Mouse (Mus musculus) midbrain, embryonic 11.5 days (tissue): ENCODE measurements around the gene Gucd1. TPM values are rescaled to one million over a fixed set of nuclear protein-coding genes. Genes with fewer than 3 reads are reported as not detected.
A peak's percentile ranks its signal among the peaks of the same experiment; 100 is the strongest.

Experiments
- ATAC-seq: fragments of 200-750 bp; cut with Nextera tagmentation; 2 replicates; pipeline ENCODE4 v1.8.0; 2017; ENCODE audit warnings: moderate TSS enrichment, moderate library complexity; ENCODE audit not compliant: low FRiP score
- DNase-seq: peaks from one replicate; pipeline ENCODE4 v3.0.0; 2015; ENCODE audit warnings: low spot score; ENCODE audit errors: missing footprints
- H3K27ac ChIP-seq: fragments of 300-500 bp; sonication (generic); 2 replicates; pipeline ENCODE4 v1.5.1; 2014; ENCODE audit warnings: low read depth, low read length
- H3K27me3 ChIP-seq: fragments of 300-500 bp; sonication (generic); 2 replicates; pipeline ENCODE4 v1.6.1; 2014; ENCODE audit warnings: mild to moderate bottlenecking, low read length, moderate library complexity, mixed read lengths; ENCODE audit not compliant: control insufficient read depth, insufficient read depth
- H3K36me3 ChIP-seq: fragments of 300-500 bp; sonication (generic); 2 replicates; pipeline ENCODE4 v1.6.1; 2014; ENCODE audit warnings: mild to moderate bottlenecking, low read length, moderate library complexity, mixed read lengths; ENCODE audit not compliant: control insufficient read depth, insufficient read depth
- H3K4me1 ChIP-seq: fragments of 300-500 bp; sonication (generic); 2 replicates; pipeline ENCODE4 v1.6.1; 2014; ENCODE audit warnings: low read length; ENCODE audit not compliant: control insufficient read depth, insufficient read depth
- H3K4me2 ChIP-seq: fragments of 300-500 bp; sonication (generic); 2 replicates; pipeline ENCODE4 v1.6.1; 2014; ENCODE audit warnings: mild to moderate bottlenecking, moderate library complexity
- H3K4me3 ChIP-seq: fragments of 300-500 bp; sonication (generic); 2 replicates; pipeline ENCODE4 v1.5.1; 2014; ENCODE audit warnings: low read depth, low read length
- H3K9ac ChIP-seq: fragments of 300-500 bp; sonication (generic); 2 replicates; pipeline ENCODE4 v1.6.1; 2014; ENCODE audit warnings: low read length
- H3K9me3 ChIP-seq: fragments of 300-500 bp; sonication (generic); 2 replicates; pipeline ENCODE4 v1.6.1; 2016; ENCODE audit warnings: low read length; ENCODE audit not compliant: control insufficient read depth
- WGBS: fragments of 180-500 bp; shearing (Covaris S2); extraction: QIAGEN DNeasy Blood & Tissue Kit; methylation state at CpG from one replicate; pipeline ENCODE4 v1.1.7; 2014; 5-methylcytosine and 5-hydroxymethylcytosine counted together
- polyA plus RNA-seq: library from polyadenylated mRNA; unstranded; fragments of >200 nt; fragmentation: Nextera tagmentation; extraction: Ambion mirVana; gene quantifications from 2 replicates; pipeline ENCODE4 v1.2.1, GENCODE M21; 2014

Gene Gucd1
- polyA plus RNA-seq, 1 experiment from 2014 or later = 36.0 TPM

DNA sequence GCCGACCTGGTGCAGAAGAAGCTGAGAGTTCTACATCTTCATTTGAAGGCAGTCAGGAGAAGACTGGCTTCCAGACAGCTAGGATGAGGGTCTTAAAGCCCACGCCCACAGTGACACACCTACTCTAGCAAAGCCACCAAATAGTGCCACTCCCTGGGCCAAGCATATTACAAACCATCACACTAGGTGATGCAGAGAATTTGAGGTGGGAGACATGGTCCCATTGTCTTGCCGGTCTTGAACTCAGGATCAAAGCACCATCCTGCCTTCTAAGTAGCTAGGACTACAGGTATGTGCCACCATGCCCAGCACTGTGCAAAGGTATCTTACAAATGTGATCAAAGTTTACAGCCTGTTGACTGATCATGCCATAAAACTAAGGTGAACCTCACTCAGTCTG, 77.0 kb downstream of the Gucd1 start:
- Histone ChIP-seq H3K4me1 (peaks cover 7% of the 10 kb centered on the region), H3K36me3 (no peaks in the 10 kb centered on the region), H3K9me3 (no peaks in the 10 kb centered on the region), H3K27ac (no peak overlapping the region), H3K4me3 (no peak overlapping the region), H3K27me3 (no peaks in the 10 kb centered on the region), H3K9ac (no peak overlapping the region), H3K4me2 (no peak overlapping the region)
- WGBS = 82% methylated on average over 3 of the region's 3 CpGs
- ATAC-seq (no peak), DNase-seq (peak; percentile 6)

DNA sequence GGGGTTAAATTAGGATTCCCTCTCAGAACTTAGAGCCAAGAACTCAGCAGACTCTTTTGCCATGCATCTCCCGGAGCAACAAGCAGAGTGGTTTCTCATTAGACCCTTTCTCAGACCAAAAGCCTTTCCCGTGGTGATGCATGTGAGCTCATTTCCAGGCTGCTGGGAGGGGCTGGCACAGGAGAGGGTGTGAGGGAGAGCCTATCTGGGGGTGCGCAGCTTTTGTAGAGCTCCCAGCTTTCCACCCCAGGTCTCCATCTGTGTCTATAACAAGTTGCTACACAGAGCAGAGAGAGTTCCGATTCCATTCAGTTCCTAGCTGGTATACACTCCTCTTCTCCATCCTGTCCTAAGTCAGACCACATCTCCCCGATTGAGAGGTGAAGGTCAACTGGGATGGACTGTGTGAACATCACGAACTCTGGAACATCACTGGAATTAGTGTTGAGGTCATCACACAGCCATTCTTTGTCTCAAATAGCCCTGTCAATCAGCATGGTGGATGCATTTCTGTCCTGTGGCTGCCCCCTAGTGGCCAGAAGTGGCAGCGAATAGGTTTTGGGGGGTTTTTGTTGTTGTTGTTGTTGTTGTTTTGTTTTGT, 78.5 kb downstream of the Gucd1 start:
- H3K27ac ChIP-seq = no peak overlapping the region
- peak; percentile 72 for ATAC-seq
- DNase-seq = peak; percentile 93
- H3K4me3 ChIP-seq = no peak overlapping the region
- no peak overlapping the region for H3K4me2 ChIP-seq
- H3K9me3 ChIP-seq = no peaks in the 10 kb centered on the region
- H3K9ac ChIP-seq = no peak overlapping the region
- H3K36me3 ChIP-seq = no peaks in the 10 kb centered on the region
- H3K4me1 ChIP-seq = no peaks in the 10 kb centered on the region; the same call in none of the 2 replicates
- WGBS = 56% methylated on average over 7 of the region's 7 CpGs
- no peaks in the 10 kb centered on the region for H3K27me3 ChIP-seq

DNA sequence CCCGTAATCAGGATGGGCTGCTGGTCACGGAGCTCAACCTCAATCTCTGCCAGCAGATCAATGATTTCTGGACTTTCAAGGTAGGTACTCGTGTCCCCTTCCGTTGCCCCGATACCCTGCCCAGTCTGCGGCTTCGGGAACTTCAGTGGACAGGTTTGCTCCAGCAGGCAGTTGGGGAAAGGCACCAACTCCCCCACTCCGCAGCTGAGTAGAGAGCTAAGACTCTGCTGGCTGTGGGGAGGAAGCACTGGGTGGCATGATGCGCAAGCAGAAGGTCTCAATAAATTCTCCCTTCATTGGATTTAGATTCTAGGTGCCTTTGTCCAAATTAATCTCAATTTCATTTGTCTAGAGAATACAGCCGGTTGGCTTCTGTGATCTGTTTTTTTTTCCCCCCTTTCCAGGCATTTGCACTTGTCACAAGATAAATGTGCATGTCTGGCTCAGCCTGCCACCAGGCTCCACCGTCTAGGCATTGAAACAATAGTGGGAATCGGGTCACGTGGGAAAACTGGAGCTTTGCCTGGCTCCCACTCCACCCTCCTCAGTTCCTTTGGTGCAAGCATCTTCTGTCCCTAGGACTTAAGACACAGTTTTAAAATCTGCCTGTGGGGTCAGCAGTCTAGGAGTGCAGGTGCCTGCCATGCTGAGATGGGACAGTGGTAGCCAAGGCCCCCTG, 79.5 kb downstream of the Gucd1 start:
- H3K4me2 ChIP-seq = no peak overlapping the region
- H3K9ac ChIP-seq = no peak overlapping the region
- H3K27me3 ChIP-seq = no peaks in the 10 kb centered on the region
- H3K27ac ChIP-seq = no peak overlapping the region
- peak; percentile 65 for DNase-seq
- H3K4me1 ChIP-seq = no peaks in the 10 kb centered on the region; the same call in 1 of the 2 replicates
- ATAC-seq = no peak
- H3K9me3 ChIP-seq = no peaks in the 10 kb centered on the region
- H3K36me3 ChIP-seq = no peaks in the 10 kb centered on the region
- H3K4me3 ChIP-seq = no peak overlapping the region
- WGBS = 76% methylated on average over 13 of the region's 13 CpGs

DNA sequence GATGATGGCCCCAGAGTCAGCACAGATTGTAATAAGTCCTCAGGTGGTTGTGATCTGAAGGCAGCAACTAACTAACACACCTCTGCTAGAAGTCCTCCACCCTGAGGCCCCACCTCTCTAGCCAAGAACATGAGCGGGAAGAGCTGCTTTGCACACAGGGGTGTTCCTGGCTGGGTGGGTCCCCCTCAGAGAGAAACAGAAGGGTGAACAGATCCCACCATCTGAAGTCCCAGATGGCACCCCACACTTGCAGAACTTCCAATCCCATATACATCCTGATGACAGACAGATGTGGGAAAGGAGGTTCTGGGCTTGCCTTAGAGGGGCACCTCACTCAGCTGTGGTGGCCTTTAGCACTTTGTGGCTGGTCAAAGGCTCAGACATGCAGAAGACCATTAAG, 80.5 kb downstream of the Gucd1 start:
- Histone ChIP-seq H3K27me3 (no peaks in the 10 kb centered on the region), H3K4me3 (no peak overlapping the region), H3K27ac (no peak overlapping the region), H3K9ac (no peak overlapping the region), H3K4me2 (no peak overlapping the region), H3K36me3 (no peaks in the 10 kb centered on the region), H3K4me1 (no peaks in the 10 kb centered on the region; the same call in 1 of the 2 replicates), H3K9me3 (no peaks in the 10 kb centered on the region)
- DNase-seq (peak; percentile 71), ATAC-seq (no peak)
- 100% methylated on average over 1 of the region's 1 CpGs for WGBS

DNA sequence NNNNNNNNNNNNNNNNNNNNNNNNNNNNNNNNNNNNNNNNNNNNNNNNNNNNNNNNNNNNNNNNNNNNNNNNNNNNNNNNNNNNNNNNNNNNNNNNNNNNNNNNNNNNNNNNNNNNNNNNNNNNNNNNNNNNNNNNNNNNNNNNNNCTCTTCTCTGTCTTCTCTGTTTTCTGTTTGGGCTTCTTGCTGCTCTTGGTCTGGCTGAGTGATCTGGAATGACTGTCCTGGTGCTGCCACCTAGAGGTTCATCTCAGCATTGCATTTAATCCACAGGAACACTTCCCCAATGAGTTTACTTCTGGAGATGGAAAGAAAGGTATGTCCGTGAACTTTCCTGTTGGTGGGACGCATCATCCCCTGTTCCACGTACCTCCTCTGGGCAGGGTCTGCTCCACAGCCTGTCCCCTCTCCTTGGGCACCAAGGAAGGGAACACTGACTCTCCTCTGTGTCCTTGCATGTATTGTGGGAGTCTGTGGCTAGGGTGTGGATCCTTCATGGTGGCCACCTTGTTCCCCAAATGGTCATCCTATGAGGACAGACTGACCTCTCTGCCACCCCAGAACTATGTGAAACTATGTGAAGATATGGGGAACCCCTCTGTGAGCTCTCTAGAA, 81.1 kb downstream of the Gucd1 start:
- Histone ChIP-seq H3K27me3 (no peaks in the 10 kb centered on the region), H3K9me3 (no peaks in the 10 kb centered on the region), H3K4me2 (no peak overlapping the region), H3K27ac (no peak overlapping the region), H3K9ac (no peak overlapping the region), H3K36me3 (no peaks in the 10 kb centered on the region), H3K4me1 (no peaks in the 10 kb centered on the region; the same call in 1 of the 2 replicates), H3K4me3 (no peak overlapping the region)
- DNase-seq (peak; percentile 98), ATAC-seq (peak; percentile 63)
- WGBS = 23% methylated on average over 3 of the region's 3 CpGs

DNA sequence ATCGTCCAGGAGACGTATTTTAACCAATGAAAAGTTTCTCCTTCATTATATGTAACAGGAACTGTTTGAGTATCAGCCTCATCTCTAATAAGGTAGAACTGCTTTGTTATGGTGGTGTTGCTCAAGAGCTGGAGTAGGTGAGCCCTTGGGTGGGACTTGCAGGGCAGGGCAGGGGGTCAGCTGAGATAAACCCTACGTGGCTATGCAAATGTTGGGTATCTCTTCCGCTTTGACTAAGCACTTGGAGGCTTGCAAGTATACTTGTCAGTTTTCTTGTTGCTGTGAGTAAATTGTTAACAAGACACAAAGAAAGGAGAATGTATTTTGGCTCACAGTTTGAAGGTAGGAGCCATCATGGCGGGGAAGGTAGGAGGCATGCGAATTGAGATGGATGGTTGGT, 87.1 kb downstream of the Gucd1 start:
- H3K27me3 ChIP-seq = no peaks in the 10 kb centered on the region
- no peaks in the 10 kb centered on the region for H3K9me3 ChIP-seq
- H3K4me2 ChIP-seq = no peak overlapping the region
- no peaks in the 10 kb centered on the region for H3K4me1 ChIP-seq
- ATAC-seq (no peak), DNase-seq (no peak)
- 87% methylated on average over 6 of the region's 6 CpGs for WGBS
- no peak overlapping the region for H3K4me3 ChIP-seq
- H3K9ac ChIP-seq = no peak overlapping the region
- H3K36me3 ChIP-seq = no peaks in the 10 kb centered on the region
- no peak overlapping the region for H3K27ac ChIP-seq

DNA sequence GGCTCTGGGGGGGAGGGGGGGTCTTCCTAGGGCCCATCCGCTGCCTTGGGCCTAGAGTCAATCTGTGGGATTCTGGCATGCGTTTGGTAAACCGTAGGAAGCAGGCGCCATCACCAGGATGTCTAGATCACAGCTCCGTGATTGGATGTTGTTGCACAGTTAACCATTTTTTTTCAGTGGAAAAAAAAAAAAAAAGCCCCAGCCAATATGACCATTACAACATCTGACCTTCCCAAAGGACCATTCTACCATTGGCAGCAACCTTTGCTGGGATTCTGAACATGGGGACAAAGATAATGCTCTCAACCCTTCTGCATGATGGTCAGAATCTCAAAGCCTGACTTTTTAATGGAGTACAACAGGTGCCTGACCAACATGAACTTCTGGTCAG, 87.6 kb downstream of the Gucd1 start:
- ATAC-seq (no peak), DNase-seq (no peak)
- Histone ChIP-seq H3K9me3 (no peaks in the 10 kb centered on the region), H3K9ac (no peak overlapping the region), H3K4me3 (no peak overlapping the region), H3K4me2 (no peak overlapping the region), H3K36me3 (no peaks in the 10 kb centered on the region), H3K4me1 (no peaks in the 10 kb centered on the region), H3K27me3 (no peaks in the 10 kb centered on the region), H3K27ac (no peak overlapping the region)
- WGBS = 89% methylated on average over 5 of the region's 5 CpGs

DNA sequence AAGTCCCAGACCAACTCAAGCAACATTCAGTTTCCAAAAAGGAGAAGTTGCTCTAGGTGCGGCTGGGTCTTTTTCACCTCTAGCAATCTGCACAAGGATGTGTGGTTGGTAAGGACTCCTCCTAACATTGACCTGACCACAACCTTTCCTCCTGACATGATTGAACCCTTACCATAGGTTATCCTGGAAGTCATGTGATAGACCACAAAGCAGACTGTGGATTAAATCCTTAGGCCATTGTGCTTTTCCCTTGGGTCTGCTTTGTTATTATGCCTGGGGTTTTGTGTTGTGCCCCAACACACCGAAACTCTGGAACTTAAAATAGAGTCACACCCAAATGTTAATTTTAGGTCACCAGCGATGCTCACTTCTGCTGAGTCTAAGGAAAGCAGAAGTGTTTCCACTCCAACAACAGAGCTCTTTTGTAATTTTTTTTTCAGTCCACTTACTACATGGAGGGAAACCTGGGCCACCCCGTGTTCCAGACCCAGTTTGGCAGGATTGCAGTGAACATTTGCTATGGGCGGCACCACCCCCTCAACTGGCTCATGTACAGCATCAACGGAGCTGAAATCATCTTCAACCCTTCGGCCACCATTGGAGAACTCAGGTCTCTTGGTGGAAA, 88.1 kb downstream of the Gucd1 start:
- H3K27ac ChIP-seq = no peak overlapping the region

DNA sequence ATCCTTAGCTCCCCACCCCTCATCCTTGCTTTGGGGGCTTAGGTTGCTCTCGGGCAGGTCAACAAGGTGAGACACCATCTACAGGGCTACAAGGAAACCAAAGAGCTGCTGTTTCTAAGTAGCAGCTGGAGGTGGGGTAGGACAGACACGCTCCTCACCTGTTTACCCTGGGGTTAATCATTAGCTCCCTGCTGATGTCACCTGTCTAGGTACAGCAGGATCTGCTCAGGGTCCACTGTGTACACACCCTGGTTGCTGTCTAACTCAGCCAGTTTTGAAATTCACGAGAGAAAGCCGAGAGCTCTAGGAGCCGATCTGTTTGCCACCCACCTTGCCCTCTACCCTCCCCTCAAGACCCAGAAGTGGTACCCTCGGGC, 88.8 kb downstream of the Gucd1 start:
- Histone ChIP-seq H3K4me1 (no peaks in the 10 kb centered on the region), H3K9me3 (no peaks in the 10 kb centered on the region), H3K4me2 (no peak overlapping the region), H3K27ac (no peak overlapping the region), H3K4me3 (no peak overlapping the region), H3K36me3 (no peaks in the 10 kb centered on the region), H3K9ac (no peak overlapping the region), H3K27me3 (no peaks in the 10 kb centered on the region)
- ATAC-seq (no peak), DNase-seq (peak; percentile 59)
- 86% methylated on average over 6 of the region's 6 CpGs for WGBS

More for the DNA sequence above, 88.1 kb downstream of the Gucd1 start:
- Histone ChIP-seq H3K9me3 (no peaks in the 10 kb centered on the region), H3K9ac (no peak overlapping the region), H3K36me3 (no peaks in the 10 kb centered on the region), H3K4me2 (no peak overlapping the region), H3K4me1 (no peaks in the 10 kb centered on the region), H3K4me3 (no peak overlapping the region), H3K27me3 (no peaks in the 10 kb centered on the region)
- ATAC-seq (no peak), DNase-seq (no peak)
- WGBS = 84% methylated on average over 7 of the region's 7 CpGs
